Mouse (Mus musculus) E14TG2a.4 (cell line): ENCODE measurements around the gene Smad3.

Source experiments
- CTCF ChIP-seq: conservative IDR thresholded peaks from 2 replicates; pipeline ENCODE4 v1.5.1; 2014; ENCODE audit warnings: low read length
- NANOG ChIP-seq: IDR thresholded peaks from 2 replicates; pipeline ENCODE4 v1.6.1; 2014; ENCODE audit warnings: borderline replicate concordance, low read length, mixed read lengths
- POU5F1 ChIP-seq: IDR thresholded peaks from 2 replicates; pipeline ENCODE4 v1.6.1; 2014; ENCODE audit warnings: low read length, borderline replicate concordance

- TF ChIP-seq CTCF, result no peak
- TF ChIP-seq NANOG, result no peak
- no peak for TF ChIP-seq POU5F1
Observed at GRCm38 (mm10) chr9:63712838-63713237, 45.0 kb downstream of the Smad3 start.
